Mouse (Mus musculus) gastrocnemius, postnatal 25 days (tissue): ENCODE measurements at regions not wholly inside any gene's neighbourhood (a gene's known extent, or its start where the extent isn't known, plus 50 kb on each side); places are given as distances from the start of the nearest gene placed in this dataset.

ENCODE experiments used
- DNase-seq: peaks from one replicate; pipeline ENCODE4 v3.0.0; 2022

DNA sequence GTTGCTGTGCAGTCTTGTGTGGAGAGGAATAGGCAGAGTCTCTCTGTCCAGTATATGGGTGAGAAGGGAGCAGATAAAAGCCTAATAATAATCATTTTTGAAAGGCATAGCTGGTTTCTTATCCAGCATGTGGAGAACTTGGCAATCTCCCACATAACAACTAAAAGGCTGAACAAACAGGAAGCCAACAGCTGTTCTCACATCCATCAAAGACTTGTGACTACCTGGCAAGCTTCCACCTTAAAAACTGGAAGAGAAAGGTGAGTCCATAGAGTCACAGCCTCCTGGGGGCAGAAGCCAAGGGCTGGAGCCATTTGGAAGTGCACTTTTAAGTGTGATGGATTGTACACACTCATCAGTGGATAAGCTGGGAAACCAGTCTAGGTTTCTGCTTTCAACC is 210.5 kb upstream of the Prok2 start:
- no peak for DNase-seq

- DNase-seq = no peak
Measured at GRCm38 (mm10) chr6:99935373-99935772, 209.2 kb upstream of the Prok2 start.

DNA sequence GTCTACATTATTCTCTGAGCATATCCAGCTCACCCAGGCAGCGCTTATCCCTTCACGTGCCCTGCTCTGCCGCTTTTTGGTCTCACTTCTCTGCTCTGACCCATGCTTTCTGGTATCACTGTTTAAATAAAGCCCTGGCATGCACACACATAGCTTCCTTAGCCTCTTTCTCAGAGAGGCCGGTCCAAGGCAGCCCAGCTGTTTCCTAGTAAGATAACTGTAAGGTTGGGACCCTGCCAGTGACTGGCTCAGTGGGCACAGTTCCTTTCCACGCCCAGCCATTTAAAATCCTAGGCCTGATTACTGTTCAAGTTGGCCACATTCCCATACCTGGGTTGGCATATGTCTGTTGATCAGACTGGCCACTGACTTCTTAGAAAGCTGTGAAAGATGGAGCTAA is 208.2 kb upstream of the Prok2 start:
- DNase-seq = no peak

DNA sequence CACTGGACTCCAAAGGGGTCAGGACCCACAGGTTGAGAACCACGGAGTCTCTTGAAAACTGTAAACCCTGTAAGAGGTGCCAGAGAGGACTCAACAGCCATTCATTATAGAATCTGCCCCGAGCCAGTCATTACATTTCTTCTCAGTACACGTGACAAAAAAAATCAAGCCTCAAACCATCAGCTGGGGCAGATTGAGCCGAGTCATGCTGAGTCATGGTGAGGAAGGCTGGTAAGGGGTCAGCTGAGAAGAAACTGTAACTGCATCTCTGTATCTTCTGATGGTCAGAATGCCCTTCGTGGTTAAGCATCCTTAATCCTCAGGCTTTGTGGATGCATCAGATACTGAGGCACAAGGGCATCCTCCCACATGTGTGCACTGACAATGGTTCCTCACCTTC is 207.2 kb upstream of the Prok2 start:
- DNase-seq = no peak

DNA sequence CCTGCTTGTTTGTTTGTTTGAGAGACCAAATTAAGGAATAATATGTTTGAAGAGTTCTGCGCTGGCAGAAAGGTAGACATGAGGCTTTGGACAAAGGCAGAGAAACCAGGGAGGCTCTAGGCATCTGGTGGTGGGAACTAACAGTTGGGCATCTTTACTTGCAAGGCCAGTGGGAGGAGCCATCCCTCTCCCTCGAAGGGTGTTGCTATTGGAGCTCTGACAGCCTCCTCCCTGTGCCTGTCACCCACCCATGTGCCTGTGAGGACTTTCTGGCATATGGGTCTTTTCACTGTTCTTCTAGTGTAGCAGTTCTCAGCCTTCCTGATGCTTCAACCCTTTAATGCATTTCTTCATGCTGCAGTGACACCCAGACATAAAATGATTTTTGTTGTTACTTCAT is 206.7 kb upstream of the Prok2 start:
- no peak for DNase-seq

GRCm38 (mm10) chr6:99932405-99932804 is 206.2 kb upstream of the Prok2 start:
- no peak for DNase-seq

DNA sequence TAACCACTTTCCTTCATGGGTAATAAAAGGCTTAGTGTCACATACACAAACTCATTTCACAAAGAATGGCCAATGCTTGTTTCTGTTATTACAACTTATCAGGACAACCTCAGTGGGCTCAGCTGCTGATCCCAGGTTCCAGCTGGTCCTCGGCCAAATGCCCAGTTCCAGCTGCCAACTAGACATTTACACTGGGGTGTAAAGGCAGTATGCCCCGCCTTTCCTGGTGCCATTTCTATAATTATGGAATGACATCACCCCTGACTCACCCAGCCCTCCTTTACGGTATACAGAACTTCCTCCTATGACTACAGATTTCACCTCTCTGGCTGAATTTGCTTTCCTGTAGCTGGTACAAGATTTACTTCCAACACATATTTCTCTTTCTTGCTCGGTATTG is 205.4 kb upstream of the Prok2 start:
- DNase-seq = no peak

DNA sequence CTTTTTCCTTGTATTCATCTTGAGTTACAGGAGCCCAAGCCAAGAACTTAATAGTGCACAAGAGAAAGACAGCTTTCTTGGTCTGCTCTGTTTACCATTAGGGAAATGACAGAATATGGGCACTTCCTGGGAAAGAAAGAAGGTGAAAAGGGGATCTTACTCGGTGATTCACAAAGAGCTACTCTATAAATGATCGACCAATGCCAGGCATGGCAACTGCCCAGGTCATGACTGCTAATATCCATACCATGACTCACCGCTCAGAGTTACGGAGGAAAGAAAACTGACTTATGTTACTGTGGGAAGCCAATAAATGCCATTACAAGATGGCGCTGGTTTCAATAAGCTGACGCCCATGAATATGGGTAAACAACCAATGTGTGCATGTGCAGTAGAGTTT is 204.1 kb upstream of the Prok2 start:
- no peak for DNase-seq

GRCm38 (mm10) chr6:99927933-99928555 is 201.9 kb upstream of the Prok2 start:
- DNase-seq = no peak

DNA sequence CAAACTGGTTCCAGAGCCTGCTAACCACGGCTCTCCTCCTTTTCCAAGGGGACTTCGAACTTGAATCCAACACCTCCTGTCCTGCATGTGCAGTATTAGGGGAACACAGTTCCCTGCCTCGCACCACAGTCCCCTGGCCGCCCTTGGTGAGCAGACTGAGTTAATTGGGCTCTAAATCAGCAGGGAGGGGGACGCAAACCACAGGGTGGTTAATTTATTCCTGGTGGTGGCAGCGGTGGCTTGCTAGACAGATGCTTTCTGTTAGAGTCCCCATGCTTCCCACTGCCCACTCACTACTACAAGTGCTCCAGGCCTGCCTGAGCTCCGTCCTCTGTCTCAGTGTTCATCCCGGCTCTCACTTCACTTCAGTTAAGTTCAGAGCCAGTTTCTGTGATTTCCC is 198.0 kb upstream of the Prok2 start:
- DNase-seq = no peak

DNA sequence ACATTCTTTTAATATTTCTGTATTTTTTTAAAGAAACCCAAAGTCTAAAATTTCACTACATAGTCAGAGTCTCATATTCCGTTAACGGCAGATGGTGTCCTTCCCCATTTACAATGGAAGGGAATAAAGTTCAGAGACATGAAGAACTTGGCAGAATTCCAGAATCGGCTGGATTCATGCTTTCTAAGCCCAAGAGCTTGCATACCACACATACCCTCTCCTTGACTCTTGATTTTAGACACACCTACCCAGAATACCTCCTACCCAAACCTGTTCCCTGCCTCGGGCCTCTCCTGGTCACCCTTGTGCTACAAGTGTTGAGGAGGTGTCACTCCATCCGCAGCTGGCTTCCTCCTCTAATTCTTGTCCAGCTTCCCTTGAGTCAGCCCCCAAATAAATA is 195.8 kb upstream of the Prok2 start:
- DNase-seq = no peak

DNA sequence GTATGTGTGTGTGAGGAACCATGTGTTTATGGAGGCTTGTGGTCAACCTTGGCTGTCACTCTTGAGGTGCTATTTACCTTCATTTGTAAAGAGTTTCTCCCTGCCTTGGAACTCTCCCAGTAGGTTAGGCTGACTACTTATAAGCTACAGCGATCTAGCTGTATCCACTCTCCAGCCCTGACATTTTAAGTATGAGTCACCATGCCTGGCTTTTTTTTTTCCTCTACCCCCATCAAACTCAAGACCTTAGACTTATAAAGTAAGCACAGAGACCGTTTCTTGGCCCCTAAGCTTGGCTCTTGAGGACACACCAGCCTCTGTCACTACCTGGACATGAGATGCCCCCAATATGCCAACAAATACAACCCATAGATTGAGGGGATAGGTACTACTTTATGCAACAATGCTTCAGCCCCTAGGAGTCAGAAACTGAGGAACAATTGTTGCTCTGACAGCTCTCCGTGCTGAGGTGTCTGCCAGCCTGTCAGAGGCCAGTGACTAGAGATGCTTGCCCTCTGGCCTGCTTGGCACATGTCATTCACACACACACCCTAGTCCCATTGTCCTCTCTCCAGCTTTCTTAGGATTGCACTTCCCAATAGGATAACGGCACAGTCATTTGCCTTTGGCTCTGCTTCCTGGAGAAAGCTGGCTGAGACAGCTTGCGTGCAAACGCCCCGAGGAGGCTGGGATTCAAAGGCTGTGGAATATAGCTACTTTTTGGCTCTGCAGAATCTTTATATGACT is 193.8 kb upstream of the Prok2 start:
- no peak for DNase-seq

DNA sequence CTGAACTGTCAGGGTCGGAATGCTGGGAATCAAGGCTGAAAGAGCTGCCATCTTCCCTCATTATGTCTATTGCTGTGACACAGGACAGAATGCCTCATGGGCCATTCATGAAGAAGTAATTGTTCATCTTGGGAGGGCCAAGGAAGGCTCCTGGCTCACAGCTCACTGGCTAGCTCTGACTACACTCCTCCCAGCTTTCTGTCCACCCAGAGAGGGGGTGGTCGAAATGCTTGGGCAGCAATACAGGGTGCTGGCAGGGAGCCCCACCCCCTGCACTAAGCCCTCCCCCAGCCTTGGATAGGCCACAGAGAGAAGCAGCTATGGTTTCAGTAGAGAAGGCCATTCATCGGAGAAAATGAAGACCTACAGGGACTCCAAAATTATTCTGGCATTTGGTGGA is 192.2 kb upstream of the Prok2 start:
- no peak for DNase-seq

- DNase-seq = no peak
Measured at GRCm38 (mm10) chr6:99909921-99910320, 183.7 kb upstream of the Prok2 start.

DNA sequence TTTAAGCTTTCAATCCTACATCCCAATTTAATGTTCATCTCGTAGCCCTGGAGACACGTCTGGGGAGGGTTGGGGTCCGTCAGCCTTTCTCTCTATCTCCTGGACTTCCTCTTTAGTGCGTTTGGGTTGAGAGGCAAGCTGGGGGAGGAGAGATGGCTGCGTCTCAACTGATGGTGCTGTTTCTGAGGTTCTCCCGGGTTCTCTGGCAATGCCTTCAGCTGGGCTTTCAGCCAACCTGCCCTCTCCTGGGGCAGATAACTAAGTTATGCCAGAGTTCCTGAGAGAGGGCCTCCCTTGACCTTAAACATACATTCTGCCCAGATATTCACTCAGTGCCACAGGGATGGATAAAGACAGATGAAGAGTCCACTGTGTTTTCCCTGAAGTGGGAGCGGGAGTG is 183.3 kb upstream of the Prok2 start:
- DNase-seq = peak; percentile 8

- no peak for DNase-seq
Measured at GRCm38 (mm10) chr6:99908066-99908465, 181.9 kb upstream of the Prok2 start.

GRCm38 (mm10) chr6:99905194-99905593 is 179.0 kb upstream of the Prok2 start:
- DNase-seq = no peak

DNA sequence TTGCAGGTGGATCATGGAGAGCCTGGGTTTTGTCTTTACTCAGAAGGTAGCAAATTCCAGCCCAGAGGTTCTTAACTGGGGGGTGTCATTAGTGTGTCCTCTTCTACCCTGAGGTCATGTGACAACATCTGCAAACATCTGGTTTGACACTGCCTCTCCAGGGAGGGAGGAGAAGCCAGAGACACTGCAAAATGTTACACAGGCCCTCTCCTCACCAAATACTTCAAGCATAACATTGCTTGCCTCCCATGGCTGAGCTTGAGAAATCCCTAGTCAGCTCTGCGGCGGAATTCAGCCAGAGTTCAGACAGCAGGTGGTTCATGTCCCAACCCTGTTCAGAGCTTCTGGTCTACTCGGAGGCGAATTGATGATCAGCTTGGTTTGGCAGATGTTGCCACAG is 178.4 kb upstream of the Prok2 start:
- no peak for DNase-seq

- DNase-seq = peak; percentile 30
Measured at GRCm38 (mm10) chr6:99904044-99904443, 177.9 kb upstream of the Prok2 start.

DNA sequence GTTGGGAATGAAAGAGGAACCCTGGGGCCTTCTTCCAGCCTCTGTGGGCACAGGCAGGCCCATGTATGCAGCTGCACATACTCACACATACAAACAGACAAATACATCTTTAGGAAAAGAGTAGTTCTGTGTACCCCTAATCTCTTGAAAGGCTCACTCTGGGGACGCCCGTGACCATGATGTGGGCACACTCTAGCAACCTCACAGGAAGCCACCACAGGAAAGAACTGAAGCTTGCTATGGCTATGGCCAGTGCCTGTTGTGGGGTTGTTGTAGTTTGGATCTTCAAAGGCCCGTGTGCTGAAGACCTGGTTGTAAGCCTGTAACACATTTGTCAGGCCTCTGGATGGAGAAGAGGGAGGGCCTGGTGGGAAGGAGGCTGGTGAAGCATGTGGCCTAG is 175.4 kb upstream of the Prok2 start:
- DNase-seq = no peak

DNA sequence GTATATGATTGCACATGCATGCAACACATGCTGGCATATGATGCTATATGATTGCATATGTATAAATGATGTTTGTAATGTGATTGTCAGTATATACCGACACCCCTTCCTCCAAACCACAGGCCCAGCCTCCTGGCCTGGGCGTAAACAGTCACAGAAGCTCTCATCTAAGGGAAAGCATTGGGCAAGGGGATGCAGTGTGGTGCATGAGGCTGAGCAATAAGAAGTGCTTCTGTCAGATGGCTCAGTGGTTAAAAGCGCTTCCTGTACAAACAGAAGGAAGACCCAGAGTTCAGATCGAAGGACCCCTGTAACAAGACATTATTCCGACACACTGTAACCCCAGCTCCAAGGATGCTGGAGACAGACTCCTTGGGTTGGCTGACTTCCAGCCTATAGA is 175.0 kb upstream of the Prok2 start:
- DNase-seq = no peak

- no peak for DNase-seq
Measured at GRCm38 (mm10) chr6:99899704-99900103, 173.5 kb upstream of the Prok2 start.

GRCm38 (mm10) chr6:99898077-99898476 is 171.9 kb upstream of the Prok2 start:
- no peak for DNase-seq

- DNase-seq = no peak
Measured at GRCm38 (mm10) chr6:99895558-99895957, 169.4 kb upstream of the Prok2 start.
